Mouse (Mus musculus) heart, embryonic 13.5 days (tissue): Measurements from ENCODE around the gene Tmem117. TPM values are rescaled to one million over a fixed set of nuclear protein-coding genes. Genes with fewer than 3 reads are reported as not detected.

Source experiments
- ATAC-seq: fragments of 200-750 bp; cut with Nextera tagmentation; 2 replicates; pipeline ENCODE4 v1.8.0; 2017; ENCODE audit warnings: moderate TSS enrichment; ENCODE audit not compliant: insufficient number of reproducible peaks, low FRiP score, low TSS enrichment; ENCODE audit errors: extremely low read depth
- H3K27ac ChIP-seq: fragments of 300-500 bp; sonication (generic); replicated peaks from 2 replicates; pipeline ENCODE4 v1.5.1; 2015; ENCODE audit warnings: moderate library complexity, mild to moderate bottlenecking, inconsistent platforms
- H3K27me3 ChIP-seq: fragments of 300-500 bp; sonication (generic); replicated peaks from 2 replicates; pipeline ENCODE4 v1.6.1; 2015; ENCODE audit warnings: mild to moderate bottlenecking, inconsistent platforms
- H3K36me3 ChIP-seq: fragments of 300-500 bp; sonication (generic); 2 replicates; pipeline ENCODE4 v1.6.1; 2015; ENCODE audit warnings: mild to moderate bottlenecking, inconsistent platforms
- H3K4me1 ChIP-seq: fragments of 300-500 bp; sonication (generic); 2 replicates; pipeline ENCODE4 v1.6.1; 2015; ENCODE audit warnings: inconsistent platforms
- H3K4me2 ChIP-seq: fragments of 300-500 bp; sonication (generic); 2 replicates; pipeline ENCODE4 v1.6.1; 2015; ENCODE audit warnings: inconsistent platforms, mild to moderate bottlenecking, moderate library complexity
- H3K4me3 ChIP-seq: fragments of 300-500 bp; sonication (generic); 2 replicates; pipeline ENCODE4 v1.5.1; 2015; ENCODE audit warnings: moderate library complexity, mild to moderate bottlenecking, inconsistent platforms
- H3K9ac ChIP-seq: fragments of 300-500 bp; sonication (generic); 2 replicates; pipeline ENCODE4 v1.6.1; 2015; ENCODE audit warnings: inconsistent platforms, mild to moderate bottlenecking, moderate library complexity
- H3K9me3 ChIP-seq: fragments of 300-500 bp; sonication (generic); 2 replicates; pipeline ENCODE4 v1.6.1; 2016; ENCODE audit warnings: inconsistent platforms
- WGBS: fragments of 180-500 bp; shearing (Covaris S2); methylation state at CpG from one replicate; pipeline ENCODE4 v1.1.7; 2015; ENCODE audit warnings: mixed read lengths; 5-methylcytosine and 5-hydroxymethylcytosine counted together
- polyA plus RNA-seq: library from polyadenylated mRNA; unstranded; fragments of >200 nt; fragmentation: Nextera tagmentation; extraction: Ambion mirVana; gene quantifications from 2 replicates; pipeline ENCODE4 v1.2.1, GENCODE M21; 2015

Tmem117 gene
- polyA plus RNA-seq, 1 experiment from 2014 or later: 1.2 TPM

DNA sequence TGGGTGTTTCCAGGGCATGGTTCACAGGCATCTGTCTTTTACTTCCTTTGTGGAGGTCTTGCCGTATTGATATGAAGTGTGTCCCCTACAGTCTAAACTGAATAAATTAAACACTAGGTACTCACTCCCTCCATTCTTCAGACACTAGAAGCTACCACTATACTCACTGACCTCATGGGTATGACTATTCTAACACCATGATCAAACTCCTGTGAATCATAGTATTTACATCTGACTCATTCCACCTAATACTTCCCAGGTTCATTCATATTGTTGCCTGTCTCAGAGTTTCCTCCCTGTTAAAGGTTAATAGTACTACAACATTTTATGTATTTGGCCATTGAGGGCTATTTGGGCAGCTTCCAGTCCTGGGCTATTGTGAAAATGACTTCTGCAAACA lies 274.2 kb downstream of the Tmem117 start:
- H3K4me1 ChIP-seq: no peaks in the 10 kb centered on the region
- WGBS: 84% methylated on average over 1 of the region's 1 CpGs
- ATAC-seq: no peak
- H3K9ac ChIP-seq: no peak overlapping the region
- no peak overlapping the region for H3K4me2 ChIP-seq
- H3K36me3 ChIP-seq: no peaks in the 10 kb centered on the region
- H3K27me3 ChIP-seq: no peaks in the 10 kb centered on the region
- 0 out of 2 replicates have a peak, but pooled peaks cover 2% of the 10 kb centered on the region for H3K9me3 ChIP-seq
- H3K27ac ChIP-seq: no peak overlapping the region
- no peak overlapping the region for H3K4me3 ChIP-seq

DNA sequence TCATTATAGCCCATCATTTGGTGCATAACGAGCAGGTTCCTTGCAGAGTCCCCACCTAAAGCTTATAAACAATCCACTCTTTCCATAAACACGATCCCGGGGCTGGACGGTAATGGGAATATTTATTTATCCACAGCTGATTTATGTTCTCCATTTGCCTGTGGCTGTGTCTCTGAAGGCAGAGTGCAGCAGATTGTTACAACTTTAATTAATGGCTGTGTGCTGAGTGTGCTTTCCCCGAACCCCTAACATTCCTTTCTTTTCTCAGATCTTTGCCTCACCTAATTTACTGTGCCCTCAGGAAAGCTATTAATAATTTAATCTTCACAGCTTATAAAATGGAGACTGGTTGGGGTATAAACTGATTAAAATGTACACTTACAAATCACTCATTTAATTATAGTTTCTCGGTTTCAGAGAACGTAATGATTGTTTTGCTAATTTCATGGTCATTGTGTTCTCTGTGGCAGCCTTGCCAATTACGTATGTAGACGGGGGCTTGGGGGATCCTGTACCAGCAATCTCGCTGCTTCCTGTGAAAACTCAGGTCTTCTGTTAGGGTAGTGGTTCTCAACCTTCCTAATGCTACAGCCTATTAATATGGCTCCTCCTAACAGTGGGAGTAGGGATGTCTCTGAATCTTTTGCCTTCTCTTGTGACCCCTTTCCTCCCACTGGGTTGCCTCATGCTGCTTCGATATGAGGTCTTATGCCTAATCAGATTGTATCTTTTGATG lies 275.8 kb downstream of the Tmem117 start:
- WGBS: 78% methylated on average over 11 of the region's 11 CpGs

DNA sequence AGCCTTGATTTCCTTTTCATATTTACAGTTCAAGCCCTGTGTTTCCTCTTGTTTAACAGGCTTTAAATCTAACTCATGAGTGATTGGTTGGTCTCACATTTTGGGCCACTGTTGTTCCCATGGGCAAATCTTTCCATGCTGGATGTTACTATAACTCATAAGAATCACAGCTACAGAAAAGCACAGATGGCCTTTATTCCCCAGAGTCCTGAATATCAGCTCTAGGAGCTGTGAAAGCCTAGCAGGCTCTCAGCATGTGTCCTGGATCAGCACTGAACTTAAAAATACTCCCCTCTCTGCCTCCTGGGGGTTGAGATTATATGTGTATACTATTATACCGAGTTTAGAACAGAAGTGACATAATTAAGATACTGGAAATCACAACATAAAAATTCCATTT lies 292.6 kb downstream of the Tmem117 start:
- no peak overlapping the region for H3K4me3 ChIP-seq

More for the DNA sequence above, 275.8 kb downstream of the Tmem117 start:
- no peak for ATAC-seq
- Histone ChIP-seq H3K36me3 (no peaks in the 10 kb centered on the region), H3K27ac (no peak overlapping the region), H3K4me1 (no peaks in the 10 kb centered on the region), H3K9ac (no peak overlapping the region), H3K27me3 (no peaks in the 10 kb centered on the region), H3K4me2 (no peak overlapping the region), H3K4me3 (no peak overlapping the region), H3K9me3 (0 out of 2 replicates have a peak, but pooled peaks cover 2% of the 10 kb centered on the region)

DNA sequence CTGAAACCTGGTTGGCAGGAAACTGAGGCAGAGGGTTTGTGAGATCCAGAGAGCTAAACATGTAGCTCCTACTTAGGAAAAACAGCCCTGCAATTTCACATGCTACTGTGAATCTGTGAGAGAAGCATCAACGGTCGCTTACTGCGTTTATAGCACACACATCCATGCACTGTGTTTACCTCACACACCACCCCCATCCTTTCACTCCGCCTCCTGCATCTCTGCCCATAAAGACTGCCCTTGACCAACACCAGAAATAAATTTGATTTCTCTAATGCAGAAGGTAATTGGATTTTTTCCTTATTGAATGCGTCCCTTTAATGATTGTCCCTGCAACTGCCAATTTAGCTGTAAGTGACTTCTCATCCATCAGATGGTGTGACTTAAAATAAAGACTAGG lies 299.0 kb downstream of the Tmem117 start:
- H3K27ac ChIP-seq: no peak overlapping the region
- no peak for ATAC-seq
- H3K4me3 ChIP-seq: no peak overlapping the region
- H3K27me3 ChIP-seq: 0 out of 2 replicates have a peak, but pooled peaks cover 3% of the 10 kb centered on the region
- no peak overlapping the region for H3K4me2 ChIP-seq
- H3K36me3 ChIP-seq: no peaks in the 10 kb centered on the region
- no peak overlapping the region for H3K9ac ChIP-seq
- H3K4me1 ChIP-seq: no peaks in the 10 kb centered on the region
- H3K9me3 ChIP-seq: no peaks in the 10 kb centered on the region
- WGBS: 72% methylated on average over 5 of the region's 5 CpGs

More for the DNA sequence above, 292.6 kb downstream of the Tmem117 start:
- no peaks in the 10 kb centered on the region for H3K27me3 ChIP-seq
- no peaks in the 10 kb centered on the region for H3K4me1 ChIP-seq
- H3K9me3 ChIP-seq: no peaks in the 10 kb centered on the region
- 39% methylated on average over 1 of the region's 1 CpGs for WGBS
- H3K27ac ChIP-seq: no peak overlapping the region
- H3K36me3 ChIP-seq: no peaks in the 10 kb centered on the region
- H3K4me2 ChIP-seq: no peak overlapping the region
- H3K9ac ChIP-seq: no peak overlapping the region
- ATAC-seq: no peak

DNA sequence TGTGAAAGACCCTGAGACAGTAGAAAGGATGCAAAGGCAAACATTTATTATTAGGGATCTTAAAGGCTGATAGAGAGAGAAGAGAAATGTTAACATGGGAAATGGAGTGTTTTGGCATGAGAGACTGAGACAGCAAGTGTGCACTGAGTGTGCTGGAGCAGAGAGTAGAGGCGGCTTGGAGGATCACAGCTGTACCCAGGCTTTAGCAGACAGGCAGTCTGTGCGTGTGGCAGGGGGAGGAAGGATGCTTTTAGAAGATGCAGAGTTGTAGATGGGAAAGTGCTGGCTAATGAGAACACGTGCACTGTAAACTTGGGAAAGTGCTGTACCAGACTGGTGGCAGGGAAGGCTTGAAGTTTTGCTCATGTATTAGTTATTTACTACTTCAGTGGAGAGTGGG lies 301.7 kb downstream of the Tmem117 start:
- Histone ChIP-seq H3K36me3 (no peaks in the 10 kb centered on the region), H3K9ac (no peak overlapping the region), H3K9me3 (no peaks in the 10 kb centered on the region), H3K27ac (no peak overlapping the region), H3K4me3 (no peak overlapping the region), H3K4me1 (no peaks in the 10 kb centered on the region), H3K4me2 (no peak overlapping the region), H3K27me3 (0 out of 2 replicates have a peak, but pooled peaks cover 3% of the 10 kb centered on the region)
- ATAC-seq: no peak
- WGBS: 50% methylated on average over 3 of the region's 3 CpGs

DNA sequence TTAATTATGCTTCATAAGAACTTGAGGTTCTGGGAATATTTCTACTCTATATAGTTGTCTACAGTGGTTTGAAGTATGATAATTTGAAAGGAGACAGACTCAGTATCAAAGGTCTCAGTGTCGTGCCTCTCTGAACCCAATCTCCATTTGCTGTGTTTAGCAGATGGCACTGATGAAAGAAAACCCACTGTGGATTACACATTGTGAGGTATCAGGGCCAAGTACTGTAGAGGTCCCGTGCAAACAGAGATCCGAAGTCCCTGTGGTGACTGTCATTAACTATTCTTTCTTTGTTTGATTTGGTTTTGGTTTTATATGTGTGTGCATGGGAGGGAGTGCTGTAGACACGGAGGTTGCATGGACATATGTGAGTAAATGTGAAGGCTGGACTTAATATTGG lies 304.0 kb downstream of the Tmem117 start:
- H3K4me2 ChIP-seq: no peak overlapping the region
- no peak overlapping the region for H3K9ac ChIP-seq
- H3K4me3 ChIP-seq: no peak overlapping the region
- H3K4me1 ChIP-seq: no peaks in the 10 kb centered on the region
- H3K36me3 ChIP-seq: no peaks in the 10 kb centered on the region
- H3K27ac ChIP-seq: no peak overlapping the region
- WGBS: 76% methylated on average over 4 of the region's 4 CpGs
- ATAC-seq: no peak
- no peaks in the 10 kb centered on the region for H3K9me3 ChIP-seq
- 0 out of 2 replicates have a peak, but pooled peaks cover 3% of the 10 kb centered on the region for H3K27me3 ChIP-seq

DNA sequence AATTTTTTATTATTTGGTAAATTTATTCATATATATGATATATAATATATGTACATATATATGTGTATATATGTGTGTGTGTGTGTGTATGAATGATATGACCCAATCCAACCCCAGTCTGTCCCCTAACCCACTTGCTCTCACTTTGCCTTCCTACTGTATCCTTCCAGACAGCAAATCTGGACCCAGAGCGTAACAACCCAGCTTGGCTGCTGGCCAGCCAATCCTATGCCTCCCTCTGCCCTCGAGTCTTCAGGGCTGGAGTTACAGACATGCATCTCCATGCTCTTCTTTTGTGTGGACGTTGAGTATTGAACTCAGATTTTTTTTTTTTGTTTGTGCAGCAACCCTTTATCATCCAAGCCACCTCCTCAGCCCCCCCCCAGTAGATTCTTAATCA lies 304.4 kb downstream of the Tmem117 start:
- Histone ChIP-seq H3K36me3 (no peaks in the 10 kb centered on the region), H3K9ac (no peak overlapping the region), H3K9me3 (no peaks in the 10 kb centered on the region), H3K4me3 (no peak overlapping the region), H3K4me2 (no peak overlapping the region), H3K27ac (no peak overlapping the region), H3K27me3 (0 out of 2 replicates have a peak, but pooled peaks cover 3% of the 10 kb centered on the region), H3K4me1 (no peaks in the 10 kb centered on the region)
- no peak for ATAC-seq
- WGBS: 39% methylated on average over 3 of the region's 3 CpGs

DNA sequence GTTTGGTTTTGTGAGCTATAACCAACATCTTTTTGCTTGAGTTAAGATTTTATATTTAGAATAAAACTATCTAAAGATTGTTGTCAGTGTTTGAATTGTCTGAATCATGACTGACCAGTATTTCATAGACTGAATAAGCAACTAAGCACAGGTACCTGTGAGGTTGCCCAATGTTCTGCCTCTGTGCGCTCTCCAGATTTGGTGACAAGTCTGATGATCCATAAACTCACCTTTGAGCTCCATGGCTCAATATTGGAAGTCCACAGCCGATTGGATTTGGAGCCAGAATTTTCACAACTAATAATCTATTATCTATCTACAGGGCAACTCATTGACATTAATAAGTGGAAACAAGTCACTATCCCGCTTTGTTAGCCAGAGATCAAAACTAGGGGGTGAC lies 312.9 kb downstream of the Tmem117 start:
- H3K9me3 ChIP-seq: no peaks in the 10 kb centered on the region
- H3K27me3 ChIP-seq: no peaks in the 10 kb centered on the region
- ATAC-seq: no peak
- no peak overlapping the region for H3K4me3 ChIP-seq
- no peaks in the 10 kb centered on the region for H3K36me3 ChIP-seq
- 0 out of 2 replicates have a peak, but pooled peaks cover 3% of the 10 kb centered on the region for H3K4me1 ChIP-seq
- no peak overlapping the region for H3K4me2 ChIP-seq
- 84% methylated on average over 3 of the region's 3 CpGs for WGBS
- no peak overlapping the region for H3K9ac ChIP-seq
- H3K27ac ChIP-seq: no peak overlapping the region

DNA sequence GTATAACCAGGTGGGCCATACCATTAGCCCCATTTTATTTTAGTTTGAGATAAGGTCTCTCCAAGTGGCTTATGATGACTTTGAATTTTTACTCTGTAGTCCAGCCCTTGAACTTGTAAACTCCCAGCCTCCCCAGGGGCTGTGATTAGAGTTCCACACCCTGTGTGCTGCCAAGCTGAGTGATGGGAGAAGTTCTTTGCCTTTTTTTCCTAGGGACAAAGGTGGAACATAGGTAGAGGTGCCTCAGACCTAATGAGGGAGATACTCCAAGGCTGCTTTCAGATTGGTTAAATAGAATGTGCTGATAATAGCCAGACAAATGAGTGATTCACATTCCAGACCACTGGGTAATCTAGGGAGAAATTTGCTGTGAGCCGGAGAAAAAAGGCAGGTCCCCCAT lies 313.4 kb downstream of the Tmem117 start:
- no peaks in the 10 kb centered on the region for H3K9me3 ChIP-seq
- no peak for ATAC-seq
- no peaks in the 10 kb centered on the region for H3K36me3 ChIP-seq
- H3K27ac ChIP-seq: no peak overlapping the region
- no peak overlapping the region for H3K4me2 ChIP-seq
- no peaks in the 10 kb centered on the region for H3K27me3 ChIP-seq
- no peak overlapping the region for H3K9ac ChIP-seq
- 32% methylated on average over 1 of the region's 1 CpGs for WGBS
- 0 out of 2 replicates have a peak, but pooled peaks cover 3% of the 10 kb centered on the region for H3K4me1 ChIP-seq
- H3K4me3 ChIP-seq: no peak overlapping the region

DNA sequence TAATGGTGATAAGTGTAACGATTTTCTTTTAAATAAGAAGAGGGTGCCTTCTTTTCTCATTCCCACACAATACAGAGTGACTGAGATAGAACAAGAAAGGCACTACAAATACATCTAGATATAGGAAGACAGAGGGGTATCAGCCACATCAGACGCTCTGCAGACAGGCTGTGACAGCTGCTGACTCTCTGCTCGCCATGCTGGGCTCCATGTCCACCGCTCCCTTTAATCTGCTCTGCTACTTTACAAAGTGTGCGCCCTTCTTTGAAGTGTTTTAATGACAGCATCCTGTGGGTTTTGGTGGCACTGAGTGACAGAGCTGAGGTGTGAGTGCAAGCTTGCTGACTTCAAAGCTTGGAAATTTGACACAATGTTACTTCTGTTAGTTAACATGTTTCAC lies 314.9 kb downstream of the Tmem117 start:
- H3K4me3 ChIP-seq: no peak overlapping the region
- no peak for ATAC-seq
- no peak overlapping the region for H3K27ac ChIP-seq
- H3K36me3 ChIP-seq: no peaks in the 10 kb centered on the region
- 31% methylated on average over 5 of the region's 5 CpGs for whole genome bisulfite sequencing
- H3K9me3 ChIP-seq: no peaks in the 10 kb centered on the region
- H3K4me1 ChIP-seq: 0 out of 2 replicates have a peak, but pooled peaks cover 3% of the 10 kb centered on the region
- no peak overlapping the region for H3K4me2 ChIP-seq
- no peak overlapping the region for H3K9ac ChIP-seq
- H3K27me3 ChIP-seq: no peaks in the 10 kb centered on the region

DNA sequence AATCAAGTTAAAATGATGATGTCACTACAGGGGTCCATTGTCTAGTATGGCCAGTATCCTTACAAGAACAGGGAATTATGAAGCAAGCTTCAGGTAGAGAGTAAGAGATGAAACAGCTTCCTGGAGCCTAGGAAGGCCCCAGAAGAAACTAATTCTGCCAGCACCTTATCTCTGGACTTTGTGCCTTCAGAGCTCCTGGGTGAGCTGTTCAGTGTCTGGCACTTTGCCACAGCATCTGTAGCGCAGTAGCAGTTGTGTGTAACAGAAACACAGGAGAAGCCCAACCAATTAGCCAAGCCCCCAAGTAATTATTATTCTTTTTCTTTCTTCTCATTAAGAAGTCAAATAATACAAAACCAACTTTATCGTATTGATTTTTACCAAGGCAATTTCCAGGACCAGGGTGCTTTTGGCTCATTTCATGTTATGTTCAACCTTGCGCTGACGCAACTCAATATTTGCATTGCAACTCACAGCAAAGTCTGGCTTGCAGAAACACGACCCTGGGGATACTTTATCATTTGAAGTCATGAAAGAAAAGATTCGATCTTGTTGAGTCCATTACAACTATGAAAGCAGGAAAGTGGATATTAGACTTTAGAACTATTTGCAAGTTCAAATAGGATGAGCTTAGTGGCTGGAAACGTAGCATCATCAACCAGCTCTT lies 322.5 kb downstream of the Tmem117 start:
- Histone ChIP-seq H3K9me3 (no peaks in the 10 kb centered on the region), H3K4me1 (no peaks in the 10 kb centered on the region), H3K36me3 (no peaks in the 10 kb centered on the region), H3K27me3 (no peaks in the 10 kb centered on the region), H3K4me2 (no peak overlapping the region), H3K4me3 (no peak overlapping the region), H3K27ac (no peak overlapping the region), H3K9ac (no peak overlapping the region)
- 74% methylated on average over 7 of the region's 7 CpGs for WGBS
- no peak for ATAC-seq
